Mouse (Mus musculus): Measurements from ENCODE around the gene H2bfm. TPM values are rescaled to one million over a fixed set of nuclear protein-coding genes. Genes with fewer than 3 reads are reported as not detected.

The H2bfm gene
- polyA plus RNA-seq, 1 experiment from 2014 or later = not detected

Other genes starting within 250 kb of the H2bfm start
- gene Tceal1, start 219.3 kb upstream of the H2bfm start, polyA plus RNA-seq (2016; fragmentation: Nextera tagmentation; extraction: Ambion mirVana) = 11.3 and 11.9 TPM in 2 replicates
- 561 and 566 TPM in 2 replicates for gene Morf4l2, start 183.6 kb upstream of the H2bfm start, polyA plus RNA-seq (2016; fragmentation: Nextera tagmentation; extraction: Ambion mirVana)
- not detected in 2 replicates for gene Glra4, start 147.2 kb upstream of the H2bfm start, polyA plus RNA-seq (2016; fragmentation: Nextera tagmentation; extraction: Ambion mirVana)
- gene Plp1, start 104.7 kb upstream of the H2bfm start, polyA plus RNA-seq (2016; fragmentation: Nextera tagmentation; extraction: Ambion mirVana) = 9.2 and 9.5 TPM in 2 replicates
- gene Rab9b, start 58.6 kb upstream of the H2bfm start, polyA plus RNA-seq (2016; fragmentation: Nextera tagmentation; extraction: Ambion mirVana) = 5.0 and 5.3 TPM in 2 replicates
- gene Tmsb15b2, start 48.2 kb downstream of the H2bfm start, polyA plus RNA-seq (2016; fragmentation: Nextera tagmentation; extraction: Ambion mirVana) = 84.2 and 94.6 TPM in 2 replicates
- 5.7 and 9.0 TPM in 2 replicates for gene Tmsb15l, start 49.5 kb downstream of the H2bfm start, polyA plus RNA-seq (2016; fragmentation: Nextera tagmentation; extraction: Ambion mirVana)
- gene Tmsb15b1, start 49.5 kb downstream of the H2bfm start, polyA plus RNA-seq (2016; fragmentation: Nextera tagmentation; extraction: Ambion mirVana) = 32.4 and 34.4 TPM in 2 replicates
- 137 and 146 TPM in 2 replicates for gene Zcchc18, start 65.8 kb downstream of the H2bfm start, polyA plus RNA-seq (2016; fragmentation: Nextera tagmentation; extraction: Ambion mirVana)
- gene Slc25a53, start 111.0 kb downstream of the H2bfm start, polyA plus RNA-seq (2016; fragmentation: Nextera tagmentation; extraction: Ambion mirVana) = 13.7 and 14.1 TPM in 2 replicates
- 14.2 and 15.3 TPM in 2 replicates for gene Fam199x, start 122.3 kb downstream of the H2bfm start, polyA plus RNA-seq (2016; fragmentation: Nextera tagmentation; extraction: Ambion mirVana)
- gene Esx1, start 194.8 kb downstream of the H2bfm start, polyA plus RNA-seq (2016; fragmentation: Nextera tagmentation; extraction: Ambion mirVana) = not detected in 2 replicates

All from forebrain, embryonic 12.5 days (tissue).